Mouse (Mus musculus) heart, embryonic 16.5 days (tissue): ENCODE data around the gene Dek. TPM values are rescaled to one million over a fixed set of nuclear protein-coding genes. Genes with fewer than 3 reads are reported as not detected.

Source experiments
- ATAC-seq: fragments of 200-750 bp; cut with Nextera tagmentation; replicated peaks from 2 replicates; pipeline ENCODE4 v1.8.0; 2017; ENCODE audit warnings: moderate number of reproducible peaks; ENCODE audit not compliant: insufficient read depth, low FRiP score; ENCODE audit errors: extremely low read depth
- H3K27ac ChIP-seq: fragments of 300-500 bp; sonication (generic); 2 replicates; pipeline ENCODE4 v1.5.1; 2014; ENCODE audit warnings: mild to moderate bottlenecking, low read length, control low read depth, moderate library complexity
- H3K27me3 ChIP-seq: fragments of 300-500 bp; sonication (generic); 2 replicates; pipeline ENCODE4 v1.6.1; 2014; ENCODE audit warnings: low read length, mixed read lengths; ENCODE audit not compliant: control insufficient read depth, insufficient read depth
- H3K36me3 ChIP-seq: fragments of 300-500 bp; sonication (generic); 2 replicates; pipeline ENCODE4 v1.6.1; 2014; ENCODE audit not compliant: control insufficient read depth, insufficient read depth
- H3K4me1 ChIP-seq: fragments of 300-500 bp; sonication (generic); 2 replicates; pipeline ENCODE4 v1.6.1; 2014; ENCODE audit warnings: low read length, mixed read lengths; ENCODE audit not compliant: control insufficient read depth, insufficient read depth
- H3K4me2 ChIP-seq: fragments of 300-500 bp; sonication (generic); 2 replicates; pipeline ENCODE4 v1.6.1; 2014; ENCODE audit warnings: low read depth, mild to moderate bottlenecking, control low read depth, low read length
- H3K4me3 ChIP-seq: fragments of 300-500 bp; sonication (generic); 2 replicates; pipeline ENCODE4 v1.5.1; 2014; ENCODE audit warnings: mild to moderate bottlenecking, control low read depth, low read length
- H3K9ac ChIP-seq: fragments of 300-500 bp; sonication (generic); 2 replicates; pipeline ENCODE4 v1.6.1; 2014; ENCODE audit warnings: low read length, control low read depth
- H3K9me3 ChIP-seq: fragments of 300-500 bp; sonication (generic); replicated peaks from 2 replicates; pipeline ENCODE4 v1.6.1; 2016; ENCODE audit warnings: low read length; ENCODE audit not compliant: control insufficient read depth
- WGBS: fragments of 180-500 bp; shearing (Covaris S2); extraction: QIAGEN DNeasy Blood & Tissue Kit; methylation state at CpG from one replicate; pipeline ENCODE4 v1.1.7; 2014; 5-methylcytosine and 5-hydroxymethylcytosine counted together
- polyA plus RNA-seq: library from polyadenylated mRNA; unstranded; fragments of >200 nt; fragmentation: Nextera tagmentation; extraction: Ambion mirVana; gene quantifications from 2 replicates; pipeline ENCODE4 v1.2.1, GENCODE M21; 2015

Gene Dek
- 129 and 131 TPM in 2 replicates for polyA plus RNA-seq

DNA sequence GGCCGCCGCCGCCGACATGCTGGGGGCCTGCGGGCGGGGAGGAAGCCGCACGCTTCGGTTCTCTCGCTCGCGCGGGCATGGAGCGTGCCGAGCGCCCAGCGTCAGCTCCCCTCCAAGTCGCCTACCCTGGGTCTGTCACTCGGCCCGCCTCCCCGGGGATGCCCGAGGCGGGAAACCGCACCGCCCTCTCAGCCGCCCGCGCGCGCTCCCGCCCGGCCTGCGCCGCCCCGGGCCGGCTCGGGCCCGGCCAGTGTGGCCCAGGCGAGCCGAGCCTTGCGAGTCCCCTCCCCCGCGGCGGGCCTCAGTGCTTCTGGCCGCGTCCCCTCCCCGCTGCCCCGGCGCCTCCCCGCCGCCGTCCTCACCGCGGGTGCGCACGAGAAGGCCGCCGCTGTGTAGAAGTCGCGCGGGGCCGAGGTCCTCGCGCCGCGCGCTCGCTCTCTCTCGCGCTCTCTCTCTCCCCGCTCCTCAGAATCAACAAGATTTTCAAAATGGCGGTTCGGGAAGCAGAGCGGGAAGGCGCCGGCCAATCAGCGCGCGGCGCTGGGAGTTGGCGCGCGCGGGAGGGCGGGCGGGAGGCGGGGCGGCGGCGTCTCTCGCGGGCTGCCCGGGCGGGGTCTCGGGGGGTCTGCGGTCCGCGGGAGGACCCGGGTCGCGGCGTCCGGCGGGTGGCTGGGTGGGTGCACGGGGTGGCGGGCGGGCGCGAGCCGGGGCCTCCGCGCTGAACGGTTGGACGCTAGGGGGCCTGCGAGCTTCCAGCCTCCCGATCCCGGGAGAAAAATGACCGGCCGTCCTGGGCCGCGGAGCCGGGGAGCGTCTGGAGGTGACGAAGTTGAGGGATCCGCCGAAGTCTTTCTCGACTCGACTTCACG, at the start of gene Dek:
Gene Dek, minus strand, starts transcription at position 491 of the 869 bp plus-strand sequence.
- under 1% methylated on average over 129 of the region's 129 CpGs for whole genome bisulfite sequencing
- Histone ChIP-seq H3K9me3 (no peaks in the 10 kb centered on the region), H3K4me1 (peaks cover 31% of the 10 kb centered on the region)

DNA sequence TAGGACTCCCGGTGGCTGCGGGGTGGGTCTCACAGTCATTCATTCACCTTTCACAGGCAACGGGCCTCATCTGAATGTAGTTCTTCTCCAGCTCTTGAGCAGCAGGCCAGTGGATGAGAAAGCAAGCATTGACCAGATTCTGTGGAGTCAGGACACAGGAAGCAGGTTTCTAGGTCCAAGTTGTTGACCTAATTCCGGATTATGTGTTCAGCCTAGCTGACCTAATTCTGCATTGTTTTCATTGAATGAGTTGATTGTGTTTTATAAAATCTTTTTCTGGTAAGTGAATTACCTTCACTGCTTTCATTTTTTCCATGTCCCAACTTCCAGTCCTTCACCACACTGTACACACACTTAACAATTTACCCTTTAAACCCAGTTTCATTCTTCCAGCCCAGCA, 48.9 kb upstream of the Dek start:
- no peak overlapping the region for H3K9ac ChIP-seq
- H3K4me1 ChIP-seq, result no peaks in the 10 kb centered on the region
- WGBS, result 69% methylated on average over 4 of the region's 4 CpGs
- H3K4me3 ChIP-seq, result no peak overlapping the region
- no peaks in the 10 kb centered on the region for H3K27me3 ChIP-seq
- ATAC-seq, result no peak
- no peak overlapping the region for H3K27ac ChIP-seq
- no peak overlapping the region for H3K4me2 ChIP-seq
- no peaks in the 10 kb centered on the region for H3K36me3 ChIP-seq
- no peaks in the 10 kb centered on the region for H3K9me3 ChIP-seq

More for the DNA sequence above, at the start of gene Dek:
- Histone ChIP-seq H3K4me3 (peak within 1 kb of the TSS; percentile 96), H3K27ac (peak within 1 kb of the TSS; percentile 100), H3K9ac (peak within 1 kb of the TSS; percentile 96), H3K27me3 (no peaks in the 10 kb centered on the region), H3K4me2 (peak within 1 kb of the TSS; percentile 69), H3K36me3 (no peaks in the 10 kb centered on the region)
- peak; percentile 90 for ATAC-seq

DNA sequence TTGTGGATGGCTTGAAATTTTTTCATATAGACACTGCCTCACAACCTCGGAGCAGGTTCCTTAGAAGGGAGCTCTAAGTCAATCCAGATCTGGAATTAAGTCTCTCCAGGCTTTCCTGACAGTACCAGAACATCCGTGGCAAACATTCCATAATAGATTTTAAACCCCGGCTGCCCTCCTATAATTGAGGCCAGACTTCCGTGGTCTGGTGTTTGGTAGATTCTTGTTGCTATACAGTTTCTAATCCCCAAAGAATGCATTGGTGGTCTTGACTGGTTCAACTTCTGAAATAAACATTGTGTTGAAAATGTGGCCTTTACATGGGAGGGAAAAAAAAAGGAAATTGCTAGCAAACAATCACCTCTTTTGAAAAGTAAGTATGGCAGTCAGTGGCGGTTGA, 47.2 kb upstream of the Dek start:
- WGBS, result 66% methylated on average over 5 of the region's 5 CpGs
- no peak overlapping the region for H3K27ac ChIP-seq
- H3K4me2 ChIP-seq, result no peak overlapping the region
- H3K4me3 ChIP-seq, result no peak overlapping the region
- H3K36me3 ChIP-seq, result no peaks in the 10 kb centered on the region
- no peaks in the 10 kb centered on the region for H3K9me3 ChIP-seq
- no peaks in the 10 kb centered on the region for H3K27me3 ChIP-seq
- ATAC-seq, result no peak
- peaks cover 5% of the 10 kb centered on the region for H3K4me1 ChIP-seq
- no peak overlapping the region for H3K9ac ChIP-seq

DNA sequence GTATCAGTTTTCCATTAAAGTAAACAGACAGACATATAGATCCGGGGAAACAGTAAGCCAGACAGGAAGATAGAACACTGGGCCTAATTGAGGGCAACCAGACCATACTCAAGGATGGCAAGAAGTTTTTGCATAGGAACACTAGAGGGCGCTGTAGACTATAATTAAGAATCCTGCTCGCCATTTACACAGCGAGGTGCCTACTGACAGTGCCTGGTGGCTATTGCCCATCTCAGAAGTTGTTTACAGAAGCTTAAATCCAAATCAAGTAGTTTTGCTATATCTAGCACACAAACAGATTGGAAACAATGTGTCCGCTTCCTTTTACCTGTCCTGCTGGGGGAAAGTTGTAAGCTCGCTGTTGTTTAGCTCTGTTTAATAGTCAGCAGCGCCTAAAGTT, 46.4 kb upstream of the Dek start:
- Histone ChIP-seq H3K36me3 (no peaks in the 10 kb centered on the region), H3K4me3 (no peak overlapping the region), H3K9ac (no peak overlapping the region), H3K27me3 (no peaks in the 10 kb centered on the region), H3K4me1 (peaks cover 11% of the 10 kb centered on the region), H3K4me2 (no peak overlapping the region), H3K9me3 (no peaks in the 10 kb centered on the region), H3K27ac (no peak overlapping the region)
- 34% methylated on average over 7 of the region's 7 CpGs for WGBS
- 0 out of 2 replicates have a peak, but pooled peaks have one; percentile 52 for ATAC-seq

DNA sequence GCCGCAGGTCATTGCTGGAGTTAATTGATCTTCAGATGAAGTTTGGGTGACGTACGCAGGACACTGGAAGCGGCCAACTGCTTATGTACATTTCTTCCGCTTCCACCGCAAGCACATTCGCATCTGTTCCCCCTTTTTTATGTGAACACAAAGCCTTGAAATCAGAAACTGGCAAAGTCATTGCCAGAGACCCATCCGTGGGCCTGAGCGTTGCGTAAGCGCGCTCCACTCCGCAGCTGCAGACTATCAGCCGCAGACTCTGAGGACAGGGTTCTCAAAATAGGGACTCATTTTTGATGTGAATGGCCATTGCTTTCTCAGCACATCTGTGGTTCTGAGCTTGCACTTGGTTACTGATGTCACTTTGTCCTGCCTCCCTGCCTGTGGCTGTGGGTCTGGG, 45.1 kb upstream of the Dek start:
- Histone ChIP-seq H3K27ac (no peak overlapping the region), H3K36me3 (no peaks in the 10 kb centered on the region), H3K4me1 (peaks cover 17% of the 10 kb centered on the region), H3K4me3 (no peak overlapping the region), H3K27me3 (no peaks in the 10 kb centered on the region), H3K4me2 (no peak overlapping the region), H3K9ac (no peak overlapping the region), H3K9me3 (no peaks in the 10 kb centered on the region)
- no peak for ATAC-seq
- 90% methylated on average over 14 of the region's 14 CpGs for WGBS

DNA sequence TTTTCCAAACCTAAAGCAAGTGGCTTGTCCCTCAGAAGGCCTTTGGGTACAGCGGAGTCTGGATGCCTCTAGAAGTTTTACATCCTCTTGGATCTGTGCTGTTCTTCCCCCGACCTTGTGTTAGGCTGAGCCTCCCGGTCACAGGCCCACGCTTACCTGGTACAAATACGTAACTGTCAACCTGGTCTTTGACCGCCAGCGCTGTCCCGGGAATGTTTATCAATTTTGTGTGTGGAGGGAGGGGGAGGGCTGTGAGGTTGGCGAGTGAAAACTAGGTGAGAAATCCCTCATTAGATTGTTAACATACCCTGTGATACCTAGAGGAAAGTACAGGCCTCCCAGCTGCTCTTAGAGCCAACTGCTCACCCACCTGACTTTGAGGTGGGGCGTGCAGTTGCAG, 44.0 kb upstream of the Dek start:
- Histone ChIP-seq H3K4me2 (no peak overlapping the region), H3K9me3 (no peaks in the 10 kb centered on the region), H3K4me1 (peaks cover 25% of the 10 kb centered on the region), H3K4me3 (no peak overlapping the region), H3K9ac (no peak overlapping the region), H3K27ac (no peak overlapping the region), H3K27me3 (no peaks in the 10 kb centered on the region), H3K36me3 (no peaks in the 10 kb centered on the region)
- WGBS, result 90% methylated on average over 10 of the region's 10 CpGs
- ATAC-seq, result no peak

DNA sequence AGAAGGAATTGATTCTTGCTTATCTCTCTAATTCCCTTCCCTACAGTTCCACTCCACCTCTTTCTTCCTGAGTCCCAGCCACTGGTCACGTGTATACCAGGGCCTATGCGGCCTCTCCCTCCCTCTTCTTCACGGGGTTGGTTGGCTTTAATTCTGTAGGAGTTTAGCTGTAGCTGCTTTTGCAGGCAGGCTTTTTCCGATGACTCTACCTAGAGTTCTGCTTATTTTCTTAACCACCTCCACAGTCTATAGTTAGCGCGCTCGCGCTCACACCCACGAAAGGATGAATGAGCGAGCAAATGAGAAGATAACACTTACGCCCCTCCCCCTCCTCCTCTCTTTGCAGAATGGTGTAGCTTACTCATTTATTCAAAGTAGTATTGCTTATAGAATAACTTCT, 42.6 kb upstream of the Dek start:
- Histone ChIP-seq H3K9ac (peak overlapping the region; percentile 63; the same call in 1 of the 2 replicates), H3K9me3 (no peaks in the 10 kb centered on the region), H3K4me2 (peak overlapping the region; percentile 65), H3K27ac (peak overlapping the region; percentile 78), H3K4me3 (peak overlapping the region; percentile 41), H3K27me3 (no peaks in the 10 kb centered on the region), H3K36me3 (no peaks in the 10 kb centered on the region), H3K4me1 (peaks cover 31% of the 10 kb centered on the region)
- ATAC-seq, result peak; percentile 50
- 23% methylated on average over 11 of the region's 11 CpGs for WGBS

DNA sequence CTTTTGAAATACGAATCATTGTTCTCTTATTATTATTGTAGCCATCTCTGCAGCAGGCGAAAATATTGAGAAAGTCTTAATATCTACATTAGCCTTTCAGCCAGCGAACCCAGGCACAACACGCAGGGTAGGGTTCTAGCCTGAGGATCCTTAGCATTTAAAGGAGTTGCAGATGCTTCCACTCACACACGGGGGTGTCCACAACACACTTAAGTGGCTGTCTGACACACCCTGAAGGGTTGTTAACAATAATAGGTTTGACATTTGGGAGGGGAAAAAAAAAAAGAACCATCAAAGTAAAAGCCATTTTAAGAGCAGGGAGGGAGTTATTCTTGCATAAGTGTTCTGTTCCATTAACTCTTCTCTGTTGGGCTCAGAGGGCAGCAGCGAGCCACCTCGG, 40.4 kb upstream of the Dek start:
- 43% methylated on average over 7 of the region's 7 CpGs for WGBS
- 0 out of 2 replicates have a peak overlapping the region, but pooled peaks have one; percentile 23 for H3K9ac ChIP-seq
- H3K27me3 ChIP-seq, result no peaks in the 10 kb centered on the region
- 0 out of 2 replicates have a peak, but pooled peaks have one; percentile 9 for ATAC-seq
- no peaks in the 10 kb centered on the region for H3K9me3 ChIP-seq
- peaks cover 36% of the 10 kb centered on the region for H3K4me1 ChIP-seq
- peak overlapping the region; percentile 47; the same call in 1 of the 2 replicates for H3K4me2 ChIP-seq
- H3K27ac ChIP-seq, result peak overlapping the region; percentile 85
- no peaks in the 10 kb centered on the region for H3K36me3 ChIP-seq
- H3K4me3 ChIP-seq, result no peak overlapping the region

DNA sequence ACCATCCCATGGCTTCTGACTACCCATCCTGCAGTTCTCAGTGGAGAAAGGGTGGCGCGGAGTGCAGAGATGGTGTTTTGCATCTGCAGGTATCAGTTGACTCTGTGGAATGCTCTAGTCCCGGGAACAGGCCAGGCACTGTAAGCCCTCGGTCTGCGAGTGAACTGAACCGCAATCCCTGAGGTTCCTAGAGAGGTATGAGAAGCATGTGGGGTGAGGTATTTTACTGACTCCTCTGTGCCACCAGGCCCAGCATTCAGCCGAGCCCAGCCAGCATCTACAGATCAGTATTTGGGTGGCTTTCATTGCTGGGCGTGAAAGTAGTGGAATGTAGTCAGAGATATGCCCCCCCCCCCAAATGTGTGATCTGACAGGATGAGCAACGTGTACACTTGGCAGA, 39.9 kb upstream of the Dek start:
- ATAC-seq, result peak; percentile 71

More for the DNA sequence above, 39.9 kb upstream of the Dek start:
- Histone ChIP-seq H3K27ac (peak overlapping the region; percentile 85), H3K4me1 (peaks cover 36% of the 10 kb centered on the region), H3K36me3 (no peaks in the 10 kb centered on the region), H3K27me3 (no peaks in the 10 kb centered on the region), H3K9me3 (no peaks in the 10 kb centered on the region), H3K4me2 (peak overlapping the region; percentile 47), H3K4me3 (no peak overlapping the region), H3K9ac (0 out of 2 replicates have a peak overlapping the region, but pooled peaks have one; percentile 17)
- 29% methylated on average over 9 of the region's 9 CpGs for WGBS
